Mouse (Mus musculus): ENCODE data around the gene Ccni. TPM values are rescaled to one million over a fixed set of nuclear protein-coding genes. Genes with fewer than 3 reads are reported as not detected.

Ccni gene
- 137 and 245 TPM in 2 replicates for polyA plus RNA-seq (2012; rRNA removed)

GRCm38 (mm10) chr5:93206109-93207005, at the start of gene Ccni, which contains the start of gene 2010109A12Rik:
Gene Ccni, minus strand, starts transcription at chr5:93206495.
Gene 2010109A12Rik, plus strand, starts transcription at chr5:93206518.

Other genes with a start within 250 kb of the Ccni start
- gene Sowahb, start 161.5 kb downstream of the Ccni start, polyA plus RNA-seq (2012; rRNA removed) = 0.43 and 0.67 TPM in 2 replicates
- gene Sept11, start 113.1 kb downstream of the Ccni start, polyA plus RNA-seq (2012; rRNA removed) = 40.9 and 59.1 TPM in 2 replicates
- not detected in 2 replicates for gene 2010109A12Rik, start within 50 bp of the Ccni start, polyA plus RNA-seq (2012; rRNA removed)
- gene Ccng2, start 60.8 kb upstream of the Ccni start, polyA plus RNA-seq (2012; rRNA removed) = 17.8 and 76.5 TPM in 2 replicates